Mouse (Mus musculus): Measurements from ENCODE around the gene Cyp4f16. TPM values are rescaled to one million over a fixed set of nuclear protein-coding genes. Genes with fewer than 3 reads are reported as not detected.
A peak's percentile ranks its signal among the peaks of the same experiment; 100 is the strongest.
"Not testable (repeated sequence)": the region's sequence is repeated elsewhere in the genome, so short reads cannot be mapped to it uniquely, and the experiment has no call there.

Cyp4f16 gene
- total RNA-seq (2021), result 1 to 10 TPM; 4.4 to 4.6 TPM

- intact Hi-C loops (cut with DNase I), result not testable (repeated sequence)
- peak; percentile 49 to 66 for DNase-seq (ENCODE audit: low spot score in 2 of 2)
Observed at GRCm38 (mm10) chr17:32536051-32536866, at the start of gene Cyp4f16. TSS of gene Cyp4f16 (plus strand) at chr17:32536558.

DNA sequence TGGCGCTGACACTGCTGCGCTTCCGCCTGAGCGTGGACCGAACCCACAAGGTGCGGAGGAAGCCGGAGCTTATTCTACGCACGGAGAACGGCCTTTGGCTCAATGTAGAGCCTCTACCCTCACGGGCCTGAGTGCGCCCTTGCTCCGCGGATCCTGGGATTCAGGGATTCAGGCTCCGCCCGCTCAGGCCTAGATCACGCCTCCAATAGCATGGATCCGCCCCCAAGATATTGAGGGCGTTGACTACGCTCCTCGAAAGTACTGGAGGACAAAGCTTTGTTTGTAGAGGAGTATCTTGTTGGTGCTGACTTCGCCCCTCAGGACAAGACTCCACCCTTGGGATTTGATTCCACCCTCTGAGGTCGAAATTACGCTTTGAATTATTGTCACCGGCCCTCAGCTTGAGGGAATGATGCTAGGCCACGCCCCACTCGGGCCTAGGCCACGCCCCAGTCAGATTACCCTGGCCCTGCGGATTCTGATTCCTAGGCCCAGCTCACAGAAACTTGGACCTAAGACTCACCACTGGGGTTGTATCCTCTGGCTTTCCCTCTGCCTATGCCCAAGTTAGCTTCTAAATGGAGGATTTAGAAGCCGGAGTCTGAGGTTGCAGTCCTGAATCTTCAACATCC is 43.9 kb upstream of the Cyp4f16 start:
- no peak for DNase-seq (ENCODE audit: low spot score in 2 of 2)
- intact Hi-C loops (cut with DNase I), result loop anchor here (5.0 to 10.0 kb wide), 2 partner anchors 105 to 458 kb away; partner anchors contain the start of genes Hsf2bp, Rrp1b and Wiz

DNA sequence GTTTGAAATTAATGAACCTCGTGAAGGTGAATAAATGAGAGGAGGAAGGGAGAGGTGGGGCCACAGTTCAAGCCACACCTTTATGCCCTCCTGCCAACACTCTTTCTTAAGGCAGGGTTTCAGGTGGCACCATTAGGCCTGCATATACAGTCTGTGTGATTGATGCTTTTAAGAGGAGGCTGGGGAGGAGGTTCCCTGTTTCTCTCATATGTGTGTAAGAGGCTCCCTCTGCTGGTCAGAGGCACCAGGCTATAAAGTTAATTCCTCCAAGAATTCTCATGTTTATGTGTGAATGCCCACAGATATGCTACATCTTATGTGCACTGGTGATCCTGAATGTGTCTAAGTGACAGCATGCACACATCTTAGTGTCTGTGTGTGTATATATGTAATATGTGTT is 41.8 kb upstream of the Cyp4f16 start:
- intact Hi-C loops (cut with DNase I), result loop anchor here (2.0 to 10.0 kb wide), 3 partner anchors 107 to 460 kb away; partner anchors contain the start of genes Hsf2bp, Rrp1b and Wiz
- peak; percentile 46 to 48 for DNase-seq (ENCODE audit: low spot score in 2 of 2)

- DNase-seq (ENCODE audit: low spot score in 2 of 2); intact Hi-C loops (cut with DNase I): not testable (repeated sequence)
Observed at GRCm38 (mm10) chr17:32500511-32500910, 35.8 kb upstream of the Cyp4f16 start.

- intact Hi-C loops (cut with DNase I), result no loop called here
- DNase-seq (ENCODE audit: low spot score in 2 of 2), result no peak
Observed at GRCm38 (mm10) chr17:32501051-32501450, 35.3 kb upstream of the Cyp4f16 start.

- intact Hi-C loops (cut with DNase I), result no loop called here
- no peak for DNase-seq (ENCODE audit: low spot score in 2 of 2)
Observed at GRCm38 (mm10) chr17:32503111-32503510, 33.2 kb upstream of the Cyp4f16 start.

GRCm38 (mm10) chr17:32505851-32506728 is 30.3 kb upstream of the Cyp4f16 start, which contains the start of gene Cyp4f17:
TSS of gene Cyp4f17 (plus strand) at chr17:32506050.
- DNase-seq (ENCODE audit: low spot score in 2 of 2), result no peak
- intact Hi-C loops (cut with DNase I), result no loop called here

- DNase-seq (ENCODE audit: low spot score in 2 of 2), result no peak
Observed at GRCm38 (mm10) chr17:32506729-32507245, 29.6 kb upstream of the Cyp4f16 start.

DNA sequence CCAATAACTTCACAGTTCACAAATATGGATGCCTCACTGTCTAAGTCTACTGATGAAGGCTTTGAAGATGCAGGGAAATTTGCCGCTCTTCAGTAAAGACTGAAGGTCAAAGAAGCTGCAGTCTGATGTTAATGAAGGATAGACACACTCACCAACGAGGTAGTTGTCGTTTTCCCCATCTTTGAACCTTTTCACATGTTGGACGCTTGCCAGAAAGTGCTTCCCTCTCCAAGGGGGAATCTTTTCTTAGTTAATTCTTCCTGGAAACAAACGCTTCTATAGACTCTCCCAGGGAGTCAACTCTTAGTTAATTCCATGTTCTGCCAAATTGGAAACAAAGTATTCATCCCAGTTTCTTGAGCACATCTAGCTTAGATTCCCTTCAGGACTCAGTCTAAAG is 20.2 kb upstream of the Cyp4f16 start:
- no peak for DNase-seq (ENCODE audit: low spot score in 2 of 2)
- intact Hi-C loops (cut with DNase I), result no loop called here

More at GRCm38 (mm10) chr17:32506729-32507245, 29.6 kb upstream of the Cyp4f16 start:
- intact Hi-C loops (cut with DNase I), result no loop called here

- intact Hi-C loops (cut with DNase I), result no loop called here
Observed at GRCm38 (mm10) chr17:32521981-32522380, 14.4 kb upstream of the Cyp4f16 start.

DNA sequence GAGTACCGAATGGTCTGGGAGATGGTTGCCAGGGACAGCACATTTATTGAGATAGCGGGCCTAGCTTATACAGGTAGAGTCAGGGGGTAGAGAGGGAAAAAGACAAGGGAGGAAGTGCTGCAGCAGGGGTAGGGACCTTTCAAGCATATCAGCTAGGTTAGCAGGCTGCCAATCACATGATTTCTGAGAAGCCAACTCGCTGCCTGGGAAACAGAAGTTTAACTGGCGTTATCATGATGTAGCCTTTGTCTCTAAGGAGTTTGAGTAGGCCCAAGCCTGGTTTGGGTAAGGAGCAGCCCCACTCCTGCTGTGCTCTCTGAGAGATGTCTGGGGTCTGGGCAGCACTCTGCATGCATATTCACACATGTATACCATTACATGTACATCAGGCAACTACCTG is 14.0 kb upstream of the Cyp4f16 start:
- intact Hi-C loops (cut with DNase I), result no loop called here
- DNase-seq (ENCODE audit: low spot score in 2 of 2), result no peak

More at GRCm38 (mm10) chr17:32521981-32522380, 14.4 kb upstream of the Cyp4f16 start:
- no peak for DNase-seq (ENCODE audit: low spot score in 2 of 2)

DNA sequence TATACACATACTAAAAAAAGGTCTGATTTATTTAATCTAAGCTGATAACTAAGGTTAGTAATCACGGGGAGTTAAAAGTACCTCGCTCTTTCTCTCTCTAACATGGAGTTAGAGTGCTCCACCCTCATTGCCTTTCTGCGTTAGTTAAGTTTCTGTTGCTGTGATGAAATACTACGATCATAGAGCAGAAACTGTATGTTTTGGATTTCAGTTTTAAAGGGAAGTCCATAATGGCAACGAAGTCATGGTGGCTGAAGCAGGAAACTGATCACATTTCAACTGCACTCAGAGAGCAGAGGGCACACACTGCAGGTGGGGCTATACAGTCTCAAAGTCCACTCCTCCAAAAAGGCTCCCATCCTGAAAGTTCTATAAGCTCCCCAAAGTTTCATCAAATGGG is 13.5 kb upstream of the Cyp4f16 start:
- no peak for DNase-seq (ENCODE audit: low spot score in 2 of 2)
- intact Hi-C loops (cut with DNase I), result no loop called here

DNA sequence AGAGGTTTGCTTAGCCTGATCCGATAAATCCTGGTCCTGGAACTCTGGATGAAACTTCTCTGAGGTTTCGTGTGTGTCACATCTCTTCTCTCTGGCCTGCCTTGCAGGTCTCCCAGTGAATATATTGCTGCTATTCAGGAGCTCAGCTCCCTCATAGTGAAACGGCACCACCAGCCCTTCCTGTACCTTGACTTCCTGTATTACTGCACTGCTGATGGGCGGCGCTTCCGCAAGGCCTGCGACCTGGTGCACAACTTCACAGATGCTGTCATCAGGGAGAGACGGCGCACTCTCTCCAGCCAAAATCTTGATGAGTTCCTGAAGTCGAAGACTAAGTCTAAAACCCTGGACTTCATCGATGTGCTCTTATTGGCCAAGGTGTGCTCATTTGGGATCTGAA is 12.5 kb upstream of the Cyp4f16 start:
- intact Hi-C loops (cut with DNase I), result no loop called here

GRCm38 (mm10) chr17:32526341-32526740 is 10.0 kb upstream of the Cyp4f16 start:
- intact Hi-C loops (cut with DNase I), result not testable (repeated sequence)

More for the DNA sequence above, 12.5 kb upstream of the Cyp4f16 start:
- no peak for DNase-seq (ENCODE audit: low spot score in 2 of 2)

DNA sequence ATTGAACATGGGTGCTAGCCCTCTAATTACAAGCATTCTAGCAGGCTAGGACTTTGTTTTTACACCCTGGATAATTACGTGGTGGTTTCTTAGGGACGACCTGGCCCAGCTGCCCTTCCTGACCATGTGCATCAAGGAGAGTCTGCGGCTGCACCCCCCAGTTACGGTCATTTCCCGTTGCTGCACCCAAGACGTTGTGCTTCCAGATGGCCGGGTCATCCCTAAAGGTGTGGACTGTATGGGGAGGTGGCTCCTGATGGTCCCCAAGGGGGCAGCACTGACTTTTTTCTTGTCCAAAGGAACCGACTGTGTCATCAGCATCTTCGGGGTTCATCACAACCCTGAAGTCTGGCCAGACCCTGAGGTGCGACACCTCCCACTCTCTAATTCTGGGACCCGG is 8.6 kb upstream of the Cyp4f16 start:
- DNase-seq (ENCODE audit: low spot score in 2 of 2), result no peak
- intact Hi-C loops (cut with DNase I), result no loop called here

More at GRCm38 (mm10) chr17:32526341-32526740, 10.0 kb upstream of the Cyp4f16 start:
- DNase-seq (ENCODE audit: low spot score in 2 of 2), result not testable (repeated sequence)

DNA sequence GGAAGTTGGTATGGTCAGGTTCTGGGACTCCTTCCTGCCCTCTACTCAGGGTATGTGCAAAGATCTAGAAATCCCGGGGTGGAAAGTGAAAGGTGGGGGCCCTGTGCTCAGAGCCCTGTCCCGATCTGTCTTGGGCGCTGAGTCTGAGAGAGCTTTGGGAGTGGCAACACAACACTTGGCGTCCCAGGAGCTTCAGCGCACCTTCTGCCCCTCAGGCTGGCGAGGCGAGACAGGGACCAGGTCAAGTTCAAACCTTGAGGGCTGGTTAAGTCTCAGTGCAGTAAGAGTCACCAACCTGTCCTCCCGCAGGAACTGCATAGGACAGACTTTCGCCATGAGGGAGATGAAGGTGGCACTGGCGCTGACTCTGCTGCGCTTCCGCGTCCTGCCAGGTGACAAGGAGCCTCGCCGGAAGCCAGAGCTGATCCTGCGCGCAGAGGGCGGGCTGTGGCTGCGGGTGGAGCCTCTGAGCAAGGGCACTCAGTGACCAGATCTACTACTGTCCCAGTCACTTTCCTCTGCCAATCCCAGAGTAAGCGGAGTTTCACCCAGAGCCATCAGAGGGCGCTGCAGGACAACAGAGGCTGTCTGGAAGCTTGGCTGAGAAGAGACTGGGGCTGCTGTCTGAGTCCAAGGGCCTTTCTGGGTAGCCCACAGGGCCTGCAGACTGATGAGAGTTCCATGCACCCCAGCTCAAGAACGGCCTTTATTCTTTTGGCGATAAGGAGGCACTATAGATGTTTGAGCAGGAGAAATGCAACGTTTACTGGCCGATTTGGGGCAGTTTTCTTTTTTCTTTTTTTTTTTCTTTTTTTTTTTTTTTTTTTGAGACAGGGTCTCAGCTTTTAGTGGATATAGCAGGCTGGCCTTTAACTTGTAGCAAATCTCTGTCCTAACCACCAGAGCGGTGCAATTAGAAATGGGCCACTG is 7.7 kb upstream of the Cyp4f16 start:
- intact Hi-C loops (cut with DNase I), result no loop called here
- peak; percentile 76 to 77 for DNase-seq (ENCODE audit: low spot score in 2 of 2)

- DNase-seq (ENCODE audit: low spot score in 2 of 2); intact Hi-C loops (cut with DNase I): not testable (repeated sequence)
Observed at GRCm38 (mm10) chr17:32532356-32532755, 4.0 kb upstream of the Cyp4f16 start.

- intact Hi-C loops (cut with DNase I), result no loop called here
Observed at GRCm38 (mm10) chr17:32534068-32534467, 2.3 kb upstream of the Cyp4f16 start.

More at GRCm38 (mm10) chr17:32534068-32534467, 2.3 kb upstream of the Cyp4f16 start:
- no peak for DNase-seq (ENCODE audit: low spot score in 2 of 2)
